Mouse (Mus musculus): ENCODE results near the gene Fnip2.
A peak's percentile ranks its signal among the peaks of the same experiment; 100 is the strongest.

Gene Fnip2

DNA sequence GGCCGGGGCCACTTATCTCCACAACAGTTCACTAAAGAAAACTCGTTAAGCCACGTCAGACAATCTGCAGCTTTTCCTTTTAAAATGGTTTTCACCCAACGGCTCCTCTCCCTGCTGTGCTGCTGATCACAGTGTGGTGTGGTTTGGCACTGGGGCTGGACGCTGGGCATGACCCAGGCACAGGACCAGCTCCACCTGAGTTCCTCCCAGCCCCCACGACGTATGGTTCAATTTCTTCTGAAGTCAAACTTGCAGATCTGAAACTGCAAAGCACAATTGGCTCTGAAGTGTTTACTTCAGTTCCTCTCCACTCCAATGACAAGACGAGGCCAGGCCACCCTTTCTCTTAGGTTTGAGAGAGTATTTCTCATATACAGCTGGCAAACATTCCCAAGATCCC lies 39.1 kb downstream of the Fnip2 start:
- DNase-seq (ENCODE audit: low spot score in 2 of 2), result no peak

GRCm38 (mm10) chr3:79527921-79528320 lies 39.7 kb downstream of the Fnip2 start:
- no peak for DNase-seq (ENCODE audit: low spot score in 2 of 2)

DNA sequence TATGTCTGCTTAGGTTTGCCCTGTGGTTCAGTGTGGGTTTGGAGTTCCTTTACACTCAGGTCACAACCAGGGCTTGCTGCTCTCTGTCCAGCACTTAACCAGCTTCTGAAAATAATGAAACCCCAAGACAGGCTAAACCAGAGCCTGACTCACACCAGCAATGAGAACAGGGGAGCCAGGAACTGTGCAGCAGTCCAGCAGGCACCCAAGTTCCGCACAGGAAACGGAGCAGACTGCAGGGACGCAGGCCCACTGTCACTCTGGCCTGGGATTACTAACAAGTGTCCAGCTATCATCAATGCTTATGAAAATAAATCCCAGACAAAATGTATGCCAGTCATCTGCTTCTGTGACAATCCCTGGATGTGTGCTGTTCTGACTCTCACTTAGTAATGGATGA lies 40.1 kb downstream of the Fnip2 start:
- no peak for DNase-seq (ENCODE audit: low spot score in 2 of 2)

- no peak for DNase-seq (ENCODE audit: low spot score in 2 of 2)
Observed at GRCm38 (mm10) chr3:79523349-79523748, 44.2 kb downstream of the Fnip2 start.

DNA sequence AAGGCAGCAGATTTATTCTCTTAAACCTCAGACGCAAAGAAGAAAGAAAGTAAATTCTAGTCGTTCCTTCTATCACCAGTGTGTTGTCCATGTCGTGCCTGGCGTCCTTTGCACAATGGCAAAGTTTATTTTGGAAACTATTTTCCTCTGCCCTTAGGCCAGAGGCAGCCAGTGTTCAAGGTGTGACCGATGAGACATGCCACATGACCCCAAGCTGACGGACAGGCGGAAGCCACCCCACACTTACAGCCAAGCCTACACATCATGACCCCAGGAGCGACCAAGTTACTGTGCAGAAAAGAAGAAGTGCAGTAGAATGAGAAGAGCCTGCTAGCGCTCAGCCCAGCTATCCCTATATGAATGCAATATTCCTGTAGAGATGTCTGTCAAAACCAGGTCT lies 47.7 kb downstream of the Fnip2 start:
- DNase-seq (ENCODE audit: low spot score in 2 of 2), result no peak

GRCm38 (mm10) chr3:79518761-79519527 lies 48.7 kb downstream of the Fnip2 start:
- DNase-seq (ENCODE audit: low spot score in 2 of 2), result peak in 1 of 2 experiments; percentile 22

- peak in 1 of 2 experiments; percentile 26 for DNase-seq (ENCODE audit: low spot score in 2 of 2)
Observed at GRCm38 (mm10) chr3:79517884-79518591, 49.6 kb downstream of the Fnip2 start.

DNA sequence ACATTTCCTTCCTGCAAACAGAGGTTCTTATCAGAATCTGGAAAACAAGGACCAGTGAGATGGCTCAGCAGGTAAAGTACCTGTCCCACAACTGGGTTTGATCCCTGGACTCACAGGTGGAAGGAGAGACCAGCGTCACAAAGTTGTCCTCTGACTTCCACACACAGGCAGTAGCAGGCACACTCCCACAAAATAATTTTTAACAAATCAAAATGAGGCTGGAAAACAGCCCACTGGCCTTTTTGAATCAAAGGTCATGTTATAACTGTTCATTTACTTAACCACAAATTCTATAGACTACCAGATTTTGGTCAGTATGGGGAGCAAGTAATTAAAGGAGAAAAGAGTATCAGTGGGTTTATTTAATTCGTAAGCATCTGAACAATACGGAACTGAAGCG lies 50.6 kb downstream of the Fnip2 start:
- no peak for DNase-seq (ENCODE audit: low spot score in 2 of 2)

DNA sequence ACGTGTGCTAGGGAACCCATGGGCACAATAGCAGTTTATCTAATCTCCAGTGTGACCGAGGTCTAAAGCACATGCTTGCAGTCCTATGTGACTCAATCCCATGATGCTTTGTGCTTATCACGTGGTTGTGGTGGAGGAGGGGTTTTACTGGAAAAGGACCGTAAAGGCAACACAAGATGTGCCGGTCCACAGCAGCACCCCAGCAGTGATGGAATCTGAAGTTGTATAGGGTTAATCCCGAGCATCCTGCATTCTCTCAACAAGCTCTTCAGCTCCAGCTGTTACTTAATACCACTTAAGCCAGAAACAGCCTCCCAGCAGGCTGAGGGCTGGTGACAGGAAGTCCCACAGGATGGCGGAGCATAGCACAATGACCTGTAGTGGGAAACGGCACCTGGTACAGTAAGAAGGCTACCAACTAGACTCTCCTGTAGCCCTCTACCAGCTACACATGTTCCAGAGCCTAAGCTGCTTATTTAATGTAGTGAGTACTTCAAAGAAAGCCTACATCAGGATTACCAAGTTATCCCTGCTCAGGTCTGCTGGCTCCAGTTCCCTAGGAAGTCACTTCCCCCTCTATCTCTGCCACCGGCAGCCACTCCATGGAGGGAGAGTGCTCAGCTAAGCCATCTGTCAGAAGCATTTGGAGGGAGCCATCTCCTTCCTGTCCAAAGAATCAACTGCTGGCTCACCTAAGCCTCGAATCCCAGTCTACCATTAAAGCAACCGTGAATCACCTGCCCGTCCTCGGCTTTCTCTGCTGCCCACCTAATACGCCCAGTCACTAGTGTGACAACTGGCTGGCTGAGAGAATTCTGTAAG lies 51.3 kb downstream of the Fnip2 start:
- DNase-seq (ENCODE audit: low spot score in 2 of 2), result no peak

- DNase-seq (ENCODE audit: low spot score in 2 of 2), result no peak
Observed at GRCm38 (mm10) chr3:79514304-79514703, 53.3 kb downstream of the Fnip2 start.

DNA sequence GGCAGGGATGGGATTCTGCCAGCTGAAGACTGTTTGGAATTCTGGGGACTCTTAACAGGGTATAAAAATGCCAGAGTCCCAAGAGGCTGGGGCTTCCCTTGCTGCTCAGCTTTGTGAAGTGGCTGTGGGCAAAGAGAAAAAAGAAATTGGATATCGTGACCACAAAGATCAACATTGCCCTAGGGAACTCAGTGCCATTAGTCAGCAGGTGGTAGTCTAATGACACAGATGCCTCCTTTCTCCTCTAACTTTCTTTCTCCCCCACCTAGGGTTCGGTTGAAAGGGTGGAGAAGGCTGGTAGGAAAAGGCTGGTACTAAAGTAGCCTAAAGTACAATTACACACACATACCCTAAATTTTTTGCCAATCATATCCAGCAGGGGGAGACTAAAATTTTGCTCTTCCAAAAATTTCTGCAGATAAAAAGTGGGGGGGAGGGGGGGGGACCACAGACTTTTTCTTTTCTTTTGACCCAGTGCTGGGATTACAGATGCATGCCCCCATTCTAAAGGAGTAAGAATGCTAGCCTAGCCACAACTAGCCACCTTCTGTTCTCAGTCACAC lies 66.3 kb downstream of the Fnip2 start:
- DNase-seq (ENCODE audit: low spot score in 2 of 2), result no peak

GRCm38 (mm10) chr3:79500279-79500678 lies 67.3 kb downstream of the Fnip2 start:
- no peak for DNase-seq (ENCODE audit: low spot score in 2 of 2)

DNA sequence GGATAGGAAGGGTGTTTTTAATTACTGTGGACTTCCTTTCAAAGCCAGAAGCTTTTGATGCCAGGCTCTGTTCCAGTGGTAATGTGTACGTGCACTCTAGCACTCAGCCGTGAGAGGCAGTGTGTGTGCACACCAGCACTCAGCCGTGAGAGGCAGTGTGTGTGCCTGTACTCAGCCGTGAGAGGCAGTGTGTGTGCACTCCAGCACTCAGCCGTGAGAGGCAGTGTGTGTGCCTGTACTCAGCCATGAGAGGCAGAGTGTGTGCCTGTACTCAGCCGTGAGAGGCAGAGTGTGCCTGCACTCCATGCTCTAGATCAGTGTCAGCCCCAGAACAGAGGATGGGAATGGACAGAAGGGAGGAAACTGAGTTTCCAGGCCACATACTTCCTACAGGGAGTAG lies 70.9 kb downstream of the Fnip2 start:
- DNase-seq (ENCODE audit: low spot score in 2 of 2), result no peak

GRCm38 (mm10) chr3:79495151-79495550 lies 72.4 kb downstream of the Fnip2 start:
- DNase-seq (ENCODE audit: low spot score in 2 of 2), result no peak

DNA sequence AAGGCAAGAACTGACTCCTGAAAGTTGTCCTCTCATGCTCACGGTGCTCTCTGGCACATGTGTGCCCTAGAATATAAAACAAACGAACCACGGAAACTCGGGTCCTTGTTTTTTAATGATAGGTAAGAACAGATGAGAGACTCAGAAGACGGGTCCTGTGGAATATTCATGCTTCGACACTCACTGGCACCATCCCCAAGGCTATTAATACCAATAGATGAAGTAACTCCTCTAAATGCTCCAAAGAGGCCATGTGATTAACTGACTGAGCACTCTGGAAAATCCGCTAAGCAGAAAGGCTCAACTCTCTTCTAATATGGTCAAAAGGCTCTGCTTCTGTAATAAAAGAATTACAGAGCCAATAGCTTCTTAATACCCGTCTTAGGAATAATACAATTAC lies 73.6 kb downstream of the Fnip2 start:
- DNase-seq (ENCODE audit: low spot score in 2 of 2), result no peak

DNA sequence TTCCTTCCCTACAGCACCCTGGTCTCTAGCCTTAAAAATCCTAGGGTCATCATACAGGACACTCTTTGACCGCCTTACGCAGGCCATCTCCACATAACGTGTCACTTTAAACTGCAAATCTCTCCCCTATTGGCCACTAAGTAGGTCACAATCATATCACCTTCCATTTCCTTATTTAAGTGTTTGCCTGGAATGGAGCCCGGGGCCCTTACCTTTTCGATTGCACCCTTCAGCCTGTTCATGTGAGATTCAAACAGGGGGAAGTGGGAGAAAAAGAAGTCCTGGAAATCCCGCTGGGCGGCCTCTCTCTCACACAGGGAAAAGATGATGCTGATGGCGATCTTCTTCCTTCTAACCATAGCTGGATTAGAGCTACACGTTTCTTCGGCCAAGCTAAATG lies 74.5 kb downstream of the Fnip2 start:
- no peak for DNase-seq (ENCODE audit: low spot score in 2 of 2)

GRCm38 (mm10) chr3:79491614-79492013 lies 76.0 kb downstream of the Fnip2 start:
- DNase-seq (ENCODE audit: low spot score in 2 of 2), result no peak

DNA sequence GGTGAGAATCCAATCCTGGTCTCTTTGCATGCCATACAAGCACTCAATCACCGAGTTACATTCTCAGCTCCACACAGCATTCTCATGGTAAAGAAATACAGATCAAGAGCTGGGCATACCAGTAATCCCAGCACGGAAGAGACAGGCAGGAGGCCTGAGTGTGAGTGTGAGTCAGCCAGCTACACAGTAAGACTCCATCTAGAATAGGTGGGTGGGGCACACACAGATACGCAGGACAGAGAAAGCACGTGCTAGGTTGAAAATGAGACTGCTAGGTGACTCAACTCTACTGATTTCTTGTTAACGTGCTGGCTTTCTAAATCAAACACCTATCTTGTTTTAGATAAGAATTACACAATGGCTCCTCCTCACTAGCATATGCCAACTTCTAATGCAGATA lies 77.5 kb downstream of the Fnip2 start:
- no peak for DNase-seq (ENCODE audit: low spot score in 2 of 2)

DNA sequence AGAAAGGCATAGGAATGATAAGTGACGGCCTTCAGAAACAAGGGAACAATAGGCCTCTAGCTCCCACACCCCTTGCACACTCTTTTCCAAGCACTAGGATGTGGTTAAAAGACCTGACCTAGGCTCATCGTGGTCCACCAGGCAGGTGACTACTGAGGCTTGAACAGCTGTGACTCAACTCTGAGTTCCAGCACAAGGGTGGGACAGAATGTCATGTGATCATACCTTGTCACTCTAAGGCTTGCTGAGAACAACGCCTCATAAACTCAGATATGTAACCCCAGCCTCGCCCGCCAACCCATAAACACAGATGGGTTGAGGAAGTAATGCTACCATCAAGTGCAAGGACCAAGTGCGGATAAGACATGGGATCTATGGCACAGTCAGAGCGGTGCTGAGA lies 79.6 kb downstream of the Fnip2 start:
- DNase-seq (ENCODE audit: low spot score in 2 of 2), result no peak

GRCm38 (mm10) chr3:79484286-79485063 lies 83.1 kb downstream of the Fnip2 start:
- DNase-seq (ENCODE audit: low spot score in 2 of 2), result no peak

DNA sequence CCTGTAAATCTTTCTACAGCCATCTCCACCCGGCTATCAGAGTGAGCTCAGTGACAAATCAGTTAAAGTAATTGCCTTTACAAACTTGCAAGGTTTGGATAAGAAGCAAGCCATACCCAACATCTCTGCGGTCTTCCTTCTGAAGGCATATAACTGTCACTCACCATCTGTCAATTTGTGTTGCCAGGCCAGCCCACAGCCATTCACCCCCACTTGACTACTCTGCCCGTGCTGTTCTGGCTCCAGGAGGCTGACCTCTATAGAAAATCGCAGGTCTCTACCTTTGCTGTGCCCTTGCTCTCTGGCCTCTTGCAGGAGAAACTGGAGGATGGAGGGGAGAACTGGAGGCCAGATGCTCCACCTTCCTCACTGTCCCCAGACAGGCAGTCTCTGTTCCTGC lies 88.7 kb downstream of the Fnip2 start:
- DNase-seq (ENCODE audit: low spot score in 2 of 2), result no peak

Measured in cerebellum, postnatal 4 days (tissue).